Mouse (Mus musculus): ENCODE measurements around the gene Duoxa1.

- TF ChIP-seq CTCF (IDR thresholded peaks at IDR 0.05): no peak
- TF ChIP-seq EP300 (IDR thresholded peaks at IDR 0.05): no peak
These were observed 46.9 kb downstream of the Duoxa1 start for GRCm38 (mm10) chr2:122266407-122267193.
